Mouse (Mus musculus): ENCODE measurements around the gene Clec4d.
"Not testable (repeated sequence)": the region's sequence is repeated elsewhere in the genome, so short reads cannot be mapped to it uniquely, and the experiment has no call there.

Clec4d gene

DNA sequence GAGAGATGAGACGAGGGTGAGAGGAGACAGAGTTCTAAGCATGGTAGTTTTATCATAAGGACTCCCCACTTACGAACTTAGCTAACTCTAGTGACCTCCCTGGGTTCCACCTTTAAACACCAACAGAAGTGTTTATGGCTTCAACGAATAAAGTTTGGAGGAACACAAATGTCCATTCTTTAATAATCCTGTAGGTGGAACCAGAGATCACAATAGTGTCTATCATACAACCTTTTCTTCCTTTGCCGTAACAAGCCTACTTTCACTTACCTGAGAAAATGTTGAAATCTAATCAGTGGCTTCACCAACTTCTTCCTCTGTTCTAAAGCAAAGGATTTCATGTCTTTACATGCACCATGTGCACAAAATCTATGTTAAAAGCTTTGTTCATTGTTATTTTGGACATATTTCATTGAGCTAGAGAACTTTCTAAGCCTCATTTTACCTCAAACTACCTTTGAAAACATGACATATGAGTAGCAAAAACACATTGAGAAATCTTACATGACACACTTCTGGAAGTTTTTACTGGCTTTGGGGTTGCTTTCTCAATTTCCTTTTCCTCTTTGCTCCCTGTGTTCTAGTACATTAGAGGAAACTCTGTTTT lies at the start of gene Clec4d:
TSS of gene Clec4d (plus strand) at position 557 of the 607 bp plus-strand sequence.
- no peak for DNase-seq (ENCODE audit: low spot score)

DNA sequence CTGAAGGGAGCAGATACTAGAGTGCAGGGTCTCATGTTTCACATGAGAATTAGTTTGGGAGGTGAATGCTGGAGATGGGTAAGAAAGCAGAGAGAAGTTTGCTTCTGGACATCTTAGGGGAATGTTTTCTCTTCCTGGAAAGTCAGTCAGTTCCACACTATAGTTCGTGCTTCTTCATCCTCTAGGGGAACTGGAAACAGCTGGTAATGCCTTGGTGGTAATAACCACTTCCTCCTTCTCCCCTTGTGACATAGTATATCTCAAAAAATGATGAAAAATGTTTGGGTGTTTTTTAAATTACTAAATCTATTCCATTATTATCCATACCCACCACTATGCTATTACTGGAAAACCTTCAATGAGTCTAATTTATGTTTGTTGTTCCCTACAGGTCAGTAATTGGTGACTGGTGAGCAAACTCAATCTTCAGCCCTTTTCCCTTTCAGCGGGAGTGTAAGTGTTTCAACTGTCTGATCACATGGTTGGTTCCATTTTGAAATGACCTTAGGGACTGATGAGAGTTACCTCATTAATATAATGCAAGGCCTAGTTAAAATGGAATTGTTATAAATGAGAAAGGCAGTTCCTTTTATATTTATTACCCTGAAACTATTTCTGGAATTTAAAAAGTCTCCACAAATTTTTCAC lies 34.3 kb upstream of the Clec4d start:
- DNase-seq (ENCODE audit: low spot score), result no peak

DNA sequence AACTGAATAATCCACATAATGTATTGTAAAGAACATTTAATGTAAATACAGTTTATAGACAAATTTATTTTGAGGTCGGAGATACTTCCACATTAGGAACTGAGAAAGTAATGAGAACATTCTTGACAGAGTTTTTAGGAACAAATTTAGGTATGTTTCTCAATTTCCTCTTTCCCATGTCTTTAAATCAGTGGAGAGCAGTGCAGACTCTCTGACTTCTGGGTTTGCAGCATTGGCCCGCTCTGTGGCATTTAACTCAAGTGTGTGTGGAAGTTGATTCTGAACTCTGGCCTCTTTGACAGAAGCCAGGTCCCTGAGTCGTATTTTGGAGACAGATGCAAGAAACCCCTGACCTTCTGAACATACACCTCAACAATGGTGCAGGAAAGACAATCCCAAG lies 32.3 kb upstream of the Clec4d start, which contains the start of gene Clec4n:
TSS of gene Clec4n (plus strand) at position 200 of the 400 bp plus-strand sequence.
- DNase-seq (ENCODE audit: low spot score), result no peak

DNA sequence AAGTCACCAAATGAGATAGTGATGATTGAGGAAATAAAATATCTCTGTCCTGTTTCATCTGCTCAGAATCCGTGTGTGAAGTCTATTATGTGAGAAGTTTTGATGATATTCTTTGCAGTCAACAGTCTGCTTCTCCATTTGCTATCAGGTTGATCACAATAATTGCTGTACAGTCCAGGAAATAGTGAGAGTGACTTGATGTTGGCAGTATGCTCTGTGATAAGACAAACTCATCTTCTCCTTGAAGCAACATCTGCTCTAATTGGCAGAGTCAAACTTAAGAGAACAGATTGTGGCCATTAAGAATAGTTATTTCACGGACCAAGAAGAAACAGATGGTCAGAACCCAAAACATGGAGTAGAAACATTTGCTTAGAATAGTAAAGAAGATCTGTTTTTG lies 30.8 kb upstream of the Clec4d start:
- no peak for DNase-seq (ENCODE audit: low spot score)

DNA sequence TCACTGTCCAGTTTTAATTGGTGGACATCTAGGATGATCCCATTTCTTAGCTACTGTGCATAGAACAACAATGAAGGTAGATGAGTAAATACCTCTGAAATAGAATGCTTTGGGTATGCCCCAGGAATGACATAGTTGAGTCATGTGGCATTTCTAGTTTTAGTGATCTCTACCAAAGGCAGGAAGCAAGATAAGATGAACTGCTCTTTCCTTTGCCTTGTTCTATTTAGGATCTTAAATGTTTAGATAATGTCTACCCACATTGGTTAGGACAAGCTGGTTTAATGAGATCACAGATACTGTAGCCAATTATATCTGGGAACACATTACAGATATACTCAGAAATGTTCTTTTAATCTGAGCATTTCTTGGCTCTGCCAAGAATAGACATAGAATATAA lies 24.3 kb upstream of the Clec4d start:
- DNase-seq (ENCODE audit: low spot score), result no peak

DNA sequence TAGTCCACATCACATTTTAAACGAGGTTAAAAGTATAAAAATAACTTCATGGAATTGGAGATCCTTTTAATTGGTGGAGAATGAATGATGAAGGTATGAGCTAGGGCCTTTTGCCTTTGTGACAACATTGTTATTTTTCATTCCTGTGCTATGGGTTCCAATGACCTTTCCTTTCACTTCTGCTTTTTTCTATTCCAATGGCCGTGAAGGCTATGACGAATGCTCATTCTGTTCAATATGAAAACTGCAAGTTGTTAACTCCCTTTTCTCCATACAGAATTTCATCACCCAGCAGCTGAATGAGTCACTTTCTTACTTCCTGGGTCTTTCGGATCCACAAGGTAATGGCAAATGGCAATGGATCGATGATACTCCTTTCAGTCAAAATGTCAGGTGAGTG lies 17.7 kb upstream of the Clec4d start:
- DNase-seq (ENCODE audit: low spot score), result no peak

DNA sequence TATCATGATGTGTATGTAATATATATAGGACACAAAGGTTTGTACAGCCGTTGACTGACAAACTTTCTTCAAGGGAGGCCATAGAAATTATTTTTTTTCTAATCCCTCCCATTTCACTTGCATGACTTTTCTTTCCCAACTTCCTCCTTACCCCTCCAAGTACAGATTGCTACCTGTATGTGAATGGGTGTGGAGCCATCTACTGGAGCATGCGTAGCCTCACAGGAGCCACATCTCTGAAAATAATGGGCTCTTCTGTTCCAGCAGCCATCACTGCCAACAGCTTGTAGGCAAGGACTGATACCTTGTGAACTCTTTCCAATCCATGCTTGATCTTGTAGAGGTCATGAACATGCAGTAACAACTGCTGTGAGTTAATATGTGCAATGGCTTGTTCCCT lies 13.0 kb upstream of the Clec4d start:
- not testable (repeated sequence) for DNase-seq (ENCODE audit: low spot score)

DNA sequence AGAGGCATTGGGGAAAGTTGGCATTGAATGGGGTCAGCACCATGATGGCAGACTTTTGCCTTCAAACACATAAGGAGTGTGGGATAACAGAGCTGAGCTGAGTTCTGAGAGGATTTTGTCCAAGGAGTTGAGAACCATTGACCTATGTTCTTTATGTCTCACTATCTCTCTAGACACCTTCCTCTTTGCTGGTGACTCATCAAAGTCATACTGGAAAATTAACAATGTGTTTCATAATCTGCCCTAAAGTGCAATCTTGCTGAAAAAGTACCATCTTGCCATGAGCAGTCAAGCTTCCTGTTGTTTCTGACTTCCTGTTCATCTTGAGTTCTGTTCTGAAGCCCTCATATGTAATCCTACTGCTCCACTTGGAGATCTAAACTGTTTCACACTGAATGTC lies 9.2 kb upstream of the Clec4d start:
- no peak for DNase-seq (ENCODE audit: low spot score)

DNA sequence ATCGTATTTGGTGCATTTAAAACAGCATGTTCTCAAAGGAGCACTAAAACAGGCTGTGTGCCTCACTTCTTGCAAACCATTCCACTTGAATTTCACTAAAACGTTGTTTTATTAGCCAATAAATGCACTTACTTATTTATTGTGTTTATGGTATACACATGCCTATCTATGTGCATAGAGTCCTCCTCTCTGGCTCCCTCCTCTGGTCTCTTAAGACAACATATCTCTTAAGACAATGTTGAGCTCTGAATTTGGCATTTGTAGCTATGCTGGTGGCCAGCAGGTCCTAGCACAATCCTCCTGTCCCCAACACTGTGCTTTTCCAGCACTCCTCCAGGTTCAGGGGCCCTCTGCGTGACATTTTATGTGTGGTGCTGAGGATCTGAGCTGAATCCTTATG lies 3.0 kb upstream of the Clec4d start:
- no peak for DNase-seq (ENCODE audit: low spot score)

DNA sequence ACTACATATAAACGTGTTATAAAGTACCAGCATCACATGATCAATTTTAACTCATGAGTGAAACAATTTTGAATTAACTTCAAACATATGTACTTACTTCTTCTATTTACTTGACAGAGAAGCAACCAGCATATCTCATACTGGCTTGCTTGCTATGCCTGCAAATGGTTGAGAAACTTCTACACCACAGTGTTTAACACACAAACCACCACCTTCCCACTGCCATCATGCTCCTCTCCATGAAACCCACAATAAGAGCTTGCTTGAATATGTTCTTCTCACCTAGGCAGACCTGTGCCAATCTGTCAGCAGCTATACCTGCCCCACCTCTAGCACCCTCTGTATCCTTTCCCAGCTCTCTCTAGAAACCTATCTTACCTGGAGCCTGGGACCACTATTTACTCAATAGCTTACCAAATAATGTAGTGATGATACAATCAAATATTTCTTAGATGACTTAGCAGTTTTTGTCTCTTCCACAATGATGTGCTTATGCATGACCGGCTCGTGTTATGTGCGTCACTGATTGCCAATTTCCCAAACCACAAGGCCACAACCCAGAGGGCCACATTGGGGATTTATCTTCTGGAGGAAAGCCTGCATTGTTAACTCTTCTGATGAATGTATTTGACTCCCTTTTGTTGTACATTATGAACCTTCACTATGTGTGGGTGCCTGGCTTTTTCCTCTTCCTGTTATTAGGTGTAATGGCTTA lies 1.9 kb upstream of the Clec4d start:
- DNase-seq (ENCODE audit: low spot score), result no peak

DNA sequence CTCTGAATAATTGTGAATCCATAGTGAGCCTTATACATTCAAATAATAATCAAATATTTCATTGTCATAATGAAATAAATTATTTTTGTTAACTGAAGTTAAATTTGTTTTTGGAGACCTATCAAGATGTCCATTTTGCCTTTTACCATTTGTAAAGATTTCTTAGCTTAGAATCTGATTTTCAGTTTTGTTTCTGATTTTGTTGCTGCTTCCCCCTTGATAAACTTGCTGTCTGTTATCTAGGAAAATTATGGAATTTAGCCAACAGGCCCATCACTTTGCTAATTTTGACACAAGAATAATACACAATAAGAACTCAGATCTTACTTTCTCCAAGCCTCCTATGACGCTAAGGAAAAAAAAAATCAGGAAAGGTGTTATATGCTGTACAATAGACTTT lies 1.0 kb upstream of the Clec4d start:
- DNase-seq (ENCODE audit: low spot score), result no peak

DNA sequence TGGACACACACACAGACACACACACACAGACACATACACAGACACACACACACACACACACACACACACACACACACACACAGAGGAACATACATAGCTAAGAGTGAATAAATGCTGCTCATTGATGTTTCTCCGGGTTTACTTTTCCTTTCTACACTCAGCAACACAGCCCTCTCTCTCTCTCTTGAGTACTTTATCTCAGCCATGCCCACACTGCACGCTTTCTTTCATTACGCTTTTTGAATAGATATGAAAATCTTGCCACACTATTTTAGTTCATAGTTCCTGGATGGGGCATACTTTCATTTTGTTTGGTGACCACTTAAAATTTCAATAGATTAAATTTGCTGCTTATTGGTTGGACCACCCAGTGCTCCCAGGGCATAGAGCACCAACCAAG lies 2.3 kb downstream of the Clec4d start:
- no peak for DNase-seq (ENCODE audit: low spot score)

DNA sequence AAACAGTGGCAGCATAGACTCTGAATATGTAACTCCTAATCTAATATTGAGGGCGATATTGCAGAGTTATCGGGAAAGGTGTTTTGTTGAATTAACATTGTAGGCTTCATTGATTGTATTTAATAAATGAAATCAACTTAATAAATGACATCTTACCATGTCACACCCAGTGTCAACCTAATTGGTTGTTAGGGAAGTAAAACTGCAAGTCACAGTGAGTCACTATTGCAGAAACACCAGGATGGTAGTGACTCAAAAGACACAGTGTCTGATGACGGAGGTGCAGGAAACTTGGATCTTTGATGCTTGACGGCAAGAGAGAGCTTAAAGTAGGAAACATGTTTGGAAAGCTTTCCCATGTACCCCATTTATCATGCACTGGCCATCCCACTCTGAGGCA lies 3.9 kb downstream of the Clec4d start:
- DNase-seq (ENCODE audit: low spot score), result no peak

DNA sequence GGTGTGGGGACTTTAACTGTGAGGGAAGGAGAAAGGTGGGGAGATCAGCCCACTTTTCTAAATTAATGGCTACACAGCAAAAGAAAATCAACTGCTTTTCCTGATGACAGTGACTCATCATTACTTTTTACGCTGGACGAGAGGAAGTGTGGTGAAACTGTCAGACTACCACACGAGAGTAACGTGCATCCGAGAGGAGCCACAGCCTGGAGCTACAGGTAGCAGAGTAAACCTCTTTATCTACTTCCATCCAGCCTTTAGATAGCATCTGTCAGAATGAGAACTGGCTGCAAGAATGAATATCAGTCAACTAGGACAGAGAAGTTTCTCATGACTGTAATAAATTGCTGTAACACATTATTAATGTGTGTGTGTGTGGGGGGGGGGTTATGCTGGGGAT lies 5.0 kb downstream of the Clec4d start:
- DNase-seq (ENCODE audit: low spot score), result no peak

DNA sequence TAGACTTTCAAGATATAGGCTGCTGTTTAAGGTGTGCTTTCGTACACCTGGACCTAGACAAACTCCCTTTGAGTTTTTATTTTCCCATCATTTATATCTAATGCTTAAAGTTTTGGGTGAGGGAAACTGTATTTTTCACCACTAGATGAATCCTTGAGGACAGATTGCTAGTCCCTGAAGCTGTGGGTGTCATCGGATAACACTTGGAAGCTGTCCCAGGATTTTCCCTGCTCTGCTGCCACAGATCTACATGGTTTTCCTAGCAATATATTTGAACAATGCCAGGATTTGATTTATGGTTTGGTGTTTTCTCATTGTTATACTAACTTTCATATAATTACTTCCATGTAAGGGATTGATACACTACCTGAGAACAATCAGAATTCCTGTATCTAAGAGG lies 17.5 kb downstream of the Clec4d start:
- DNase-seq (ENCODE audit: low spot score), result no peak

DNA sequence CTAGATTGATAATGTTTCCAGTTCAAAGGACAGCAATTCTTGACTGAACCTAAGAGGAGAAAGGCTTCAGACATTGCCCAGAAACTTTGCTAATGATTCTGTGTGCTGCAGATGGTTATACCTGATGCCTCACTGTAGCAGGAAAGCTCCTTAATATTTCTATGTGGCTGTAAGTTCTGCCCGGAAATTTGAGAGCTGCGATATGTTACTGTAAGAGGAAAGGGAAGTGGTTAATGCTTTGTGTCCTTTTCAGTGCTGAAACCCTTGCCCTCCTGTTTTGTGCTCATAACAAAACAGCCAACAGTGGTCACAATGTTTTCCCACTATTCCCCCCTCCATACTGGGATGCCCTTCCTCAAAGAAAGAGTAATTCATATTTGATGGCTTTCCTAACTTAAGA lies 24.4 kb downstream of the Clec4d start:
- DNase-seq (ENCODE audit: low spot score), result no peak

DNA sequence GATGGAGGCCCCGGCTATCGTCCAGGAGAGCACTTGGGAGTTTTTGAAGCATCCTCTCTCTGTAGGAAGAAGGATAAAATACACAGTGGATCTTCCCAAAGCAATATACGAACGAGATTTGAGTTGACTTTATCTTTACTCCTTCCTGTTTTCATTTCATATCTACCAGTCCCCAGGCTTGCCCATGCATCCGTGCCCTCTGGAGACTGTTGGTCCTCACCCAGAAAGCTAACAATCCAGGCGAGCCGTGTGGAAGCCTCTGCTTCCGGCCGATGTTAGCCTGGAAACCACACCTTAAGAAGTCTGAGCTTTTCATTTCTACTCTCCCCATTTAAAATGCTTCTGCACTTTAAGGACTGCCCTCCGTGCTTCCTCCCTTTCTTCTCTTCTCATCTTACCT lies 27.0 kb downstream of the Clec4d start:
- no peak for DNase-seq (ENCODE audit: low spot score)

DNA sequence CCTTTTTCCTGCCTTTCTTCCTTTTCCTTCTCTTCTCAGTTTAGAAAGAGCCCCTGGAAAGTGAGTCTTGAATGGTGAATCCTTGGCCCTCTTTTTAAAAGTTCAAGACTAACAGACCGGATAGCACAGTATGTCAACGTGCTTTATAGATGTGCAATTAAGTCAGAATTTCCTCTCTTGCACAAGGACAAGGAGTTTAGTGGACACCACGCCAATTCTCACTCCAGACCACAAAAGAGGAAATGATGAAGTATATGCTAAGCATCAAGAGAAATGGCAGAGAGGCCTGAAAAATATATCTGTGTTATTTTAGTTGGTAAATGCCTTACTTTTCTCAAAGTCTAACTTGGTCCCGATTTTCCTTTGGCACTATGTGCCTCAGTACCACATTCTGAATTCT lies 27.8 kb downstream of the Clec4d start, which contains the start of gene Clec4e:
TSS of gene Clec4e (minus strand) at position 118 of the 400 bp plus-strand sequence.
- DNase-seq (ENCODE audit: low spot score), result no peak

DNA sequence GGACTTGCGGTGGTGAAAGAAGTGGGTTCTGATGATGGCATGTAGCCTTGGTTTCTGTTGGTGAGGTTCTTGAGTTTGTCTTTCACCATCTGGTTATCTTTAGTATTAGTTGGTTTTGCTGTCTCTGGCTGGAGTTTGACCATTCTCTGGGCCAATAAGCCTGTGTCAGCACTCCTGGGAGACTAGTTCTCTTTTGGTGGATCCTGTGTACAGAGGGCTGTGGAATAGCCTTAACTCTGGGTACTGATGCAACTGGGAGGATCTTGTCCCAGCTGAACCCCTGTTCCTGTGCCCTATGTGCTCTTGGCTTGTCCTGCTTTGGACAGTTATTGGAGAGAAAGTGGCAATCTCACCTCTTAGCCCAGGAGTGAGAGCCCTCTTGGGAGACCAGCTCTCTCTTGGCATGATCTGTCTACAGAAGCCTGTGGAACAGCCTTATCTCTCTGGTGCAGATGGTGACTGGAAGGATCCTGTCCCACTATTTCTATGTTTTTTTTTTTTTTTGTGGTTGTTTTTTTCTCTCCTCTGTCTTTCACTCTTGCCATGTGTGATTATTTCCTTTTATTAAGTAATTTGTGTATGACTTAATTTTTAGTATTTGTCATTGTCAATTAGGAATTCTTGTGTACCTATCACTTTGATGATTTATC lies 31.0 kb downstream of the Clec4d start:
- DNase-seq (ENCODE audit: low spot score), result no peak

DNA sequence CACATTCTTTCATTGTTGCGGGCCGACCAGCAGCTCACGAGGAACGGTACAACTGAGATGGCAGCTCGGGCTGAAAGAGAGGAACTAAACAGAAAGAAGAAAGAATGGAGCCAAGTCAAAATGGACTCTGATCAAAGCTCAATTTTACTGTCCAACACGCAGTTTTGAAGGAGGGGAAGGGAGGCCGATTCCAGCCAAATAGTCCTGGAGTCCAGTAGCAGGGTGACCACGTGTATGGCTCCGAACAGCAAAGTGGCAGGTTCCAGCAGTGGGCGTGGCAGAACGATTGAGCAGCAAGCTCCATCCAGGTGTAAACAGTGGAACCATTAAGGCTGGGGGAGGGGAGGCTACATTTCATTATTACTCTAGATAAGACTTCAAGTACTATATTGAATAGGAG lies 31.6 kb downstream of the Clec4d start:
- not testable (repeated sequence) for DNase-seq (ENCODE audit: low spot score)

DNA sequence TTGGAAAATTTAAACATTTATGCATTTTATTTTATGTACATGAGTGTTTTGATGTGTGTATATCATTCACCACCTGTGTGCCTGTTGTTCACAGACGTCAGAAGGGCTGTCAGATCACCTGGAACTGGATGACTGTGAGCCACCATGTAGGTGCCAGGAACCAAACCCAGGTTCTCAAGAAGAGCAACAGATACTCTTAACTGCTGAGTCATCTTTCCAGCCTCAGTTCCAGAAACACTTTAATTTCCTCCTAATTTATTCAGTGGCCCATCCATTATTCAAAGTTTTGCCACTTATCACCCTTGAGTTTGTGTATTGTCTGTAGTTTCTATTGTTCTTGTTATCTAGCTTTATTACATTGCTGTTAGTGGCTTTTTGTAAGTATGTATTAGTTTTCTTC lies 34.8 kb downstream of the Clec4d start:
- no peak for DNase-seq (ENCODE audit: low spot score)

DNA sequence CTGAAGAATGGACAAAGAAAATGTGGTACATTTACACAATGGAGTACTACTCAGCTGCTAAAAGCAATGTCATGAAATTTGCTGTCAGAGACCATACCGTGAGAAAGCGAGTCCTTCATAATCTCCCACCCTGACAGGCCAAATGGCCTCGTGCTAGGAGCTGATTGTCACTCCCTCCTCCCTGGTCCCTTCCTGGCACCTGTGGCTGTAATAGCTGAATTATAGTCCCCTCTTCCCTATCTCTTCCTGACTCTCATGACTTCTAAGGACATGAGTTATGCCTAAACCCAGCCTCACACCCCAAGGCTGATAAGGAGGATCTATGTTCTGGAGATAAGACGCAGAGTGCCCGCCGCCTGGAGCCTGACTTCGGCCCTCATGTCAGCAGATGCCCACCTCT lies 44.4 kb downstream of the Clec4d start:
- DNase-seq (ENCODE audit: low spot score), result not testable (repeated sequence)

DNA sequence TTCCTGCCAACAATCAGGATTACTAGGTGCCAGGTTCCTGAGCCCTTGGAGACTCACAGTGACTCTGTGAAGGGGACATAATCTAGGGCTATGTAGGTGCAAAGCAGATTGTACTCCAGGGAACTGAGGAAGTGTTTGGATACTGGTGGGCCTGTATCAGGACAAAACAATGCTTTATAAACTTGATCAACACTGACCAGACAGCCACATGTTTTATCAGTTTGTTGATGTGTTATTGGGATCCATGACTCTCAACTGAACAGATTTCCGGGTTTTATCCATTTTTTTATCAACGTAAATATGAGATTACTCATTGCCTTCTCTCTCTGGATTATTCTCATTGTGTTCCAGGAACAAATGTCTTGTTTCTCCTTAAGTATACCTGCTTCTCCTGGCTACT lies 46.1 kb downstream of the Clec4d start, which contains the start of gene Vmn2r19:
TSS of gene Vmn2r19 (plus strand) at position 301 of the 400 bp plus-strand sequence.
- no peak for DNase-seq (ENCODE audit: low spot score)
